Mouse (Mus musculus) C2C12 (cell line): ENCODE measurements around the gene Ccdc103.

Source experiments
- CTCF ChIP-seq: IDR thresholded peaks from one replicate; pipeline ENCODE4 v1.5.1; 2011; ENCODE audit not compliant: control insufficient read depth, insufficient read depth, insufficient read length
- FOSL1 ChIP-seq: IDR thresholded peaks from one replicate; pipeline ENCODE4 v1.8.0; 2011; ENCODE audit warnings: mild to moderate bottlenecking, low read length; ENCODE audit not compliant: poor library complexity, insufficient read depth, severe bottlenecking
- MAX ChIP-seq: IDR thresholded peaks from one replicate; pipeline ENCODE4 v1.6.1; 2011; ENCODE audit warnings: mild to moderate bottlenecking, control low read depth
- MYOD1 ChIP-seq: IDR thresholded peaks from one replicate; pipeline ENCODE4 v1.6.1; 2011; ENCODE audit warnings: low read depth; ENCODE audit not compliant: control insufficient read depth, insufficient read length
- USF1 ChIP-seq: IDR thresholded peaks from one replicate; pipeline ENCODE4 v1.6.1; 2011; ENCODE audit warnings: low read depth, mild to moderate bottlenecking, control low read depth, moderate library complexity

GRCm38 (mm10) chr11:102911376-102911775 lies 30.4 kb downstream of the Ccdc103 start:
- no peak for TF ChIP-seq CTCF
- TF ChIP-seq MYOD1, result no peak
- TF ChIP-seq USF1, result no peak
- no peak for TF ChIP-seq MAX
- TF ChIP-seq FOSL1, result no peak
